26 mouse cellular contexts compared by ENCODE assay signal in genomic region chr14:103498199-103498598, GRCm38 (mm10). TPM values are rescaled to one million over a fixed set of nuclear protein-coding genes. Genes with fewer than 3 reads are reported as not detected.
DNase-seq lines count a peak whose midpoint lies in the region; ATAC-seq and TF ChIP-seq lines count a peak whose summit lies in the region.
"Had no signal": no experiment of that assay in that cellular context is flagged by ENCODE, and none has a peak within 500 bp of the region (broad histone marks: within the 10 kb centered on the region; RNA-seq: fewer than 3 reads in every experiment).

No protein-coding gene starts in this region.

- no peaks in the 10 kb centered on the region; the same call in 1 of the 2 replicates for H3K4me1 ChIP-seq in forebrain, embryonic 16.5 days (replicated peaks; ENCODE audit: control insufficient read depth, insufficient read depth, low read length)
- no peaks in the 10 kb centered on the region for H3K4me1 ChIP-seq in forebrain, embryonic 14.5 days (ENCODE audit: control insufficient read depth, insufficient read depth, low read length)
- H3K4me1 ChIP-seq in lung, embryonic 15.5 days, result peaks cover 6% of the 10 kb centered on the region; the same call in 1 of the 2 replicates
- peaks cover 11% of the 10 kb centered on the region for H3K4me1 ChIP-seq in midbrain, embryonic 11.5 days (ENCODE audit: control insufficient read depth, insufficient read depth, low read length)
- H3K4me1 ChIP-seq in midbrain, postnatal 0 days (ENCODE audit: insufficient read depth, low read length), result no peaks in the 10 kb centered on the region
- H3K4me1 ChIP-seq in midbrain, embryonic 13.5 days (replicated peaks), result peaks cover 16% of the 10 kb centered on the region
- peaks cover 6% of the 10 kb centered on the region; the same call in 1 of the 2 replicates for H3K4me1 ChIP-seq in midbrain, embryonic 15.5 days

- H3K9ac ChIP-seq in forebrain, embryonic 16.5 days (replicated peaks; ENCODE audit: low read depth, low read length), result no peak overlapping the region
- no peak overlapping the region for H3K9ac ChIP-seq in forebrain, embryonic 14.5 days (ENCODE audit: low read length)
- no peak overlapping the region for H3K9ac ChIP-seq in lung, embryonic 15.5 days
- no peak overlapping the region for H3K9ac ChIP-seq in midbrain, embryonic 11.5 days (ENCODE audit: low read length)
- H3K9ac ChIP-seq in midbrain, postnatal 0 days (replicated peaks; ENCODE audit: low read length, poor library complexity, severe bottlenecking), result no peak overlapping the region
- H3K9ac ChIP-seq in midbrain, embryonic 13.5 days (replicated peaks), result no peak overlapping the region
- no peak overlapping the region for H3K9ac ChIP-seq in midbrain, embryonic 15.5 days
- H3K9ac ChIP-seq: embryonic facial prominence, embryonic 13.5 days; embryonic facial prominence, embryonic 15.5 days; forebrain, embryonic 13.5 days had no signal

- no peak overlapping the region for H3K4me3 ChIP-seq in forebrain, embryonic 16.5 days (replicated peaks; ENCODE audit: low read length)
- no peak overlapping the region for H3K4me3 ChIP-seq in forebrain, embryonic 14.5 days (ENCODE audit: low read depth, low read length)
- H3K4me3 ChIP-seq in lung, embryonic 15.5 days, result no peak overlapping the region
- no peak overlapping the region for H3K4me3 ChIP-seq in midbrain, embryonic 11.5 days (ENCODE audit: low read depth, low read length)
- no peak overlapping the region for H3K4me3 ChIP-seq in midbrain, postnatal 0 days (ENCODE audit: low read depth, low read length)
- H3K4me3 ChIP-seq in midbrain, embryonic 13.5 days (replicated peaks), result no peak overlapping the region
- H3K4me3 ChIP-seq in midbrain, embryonic 15.5 days, result no peak overlapping the region
- H3K4me3 ChIP-seq: embryonic facial prominence, embryonic 13.5 days; embryonic facial prominence, embryonic 15.5 days; erythroblast, embryonic 14.5 days; forebrain, embryonic 10.5 days; forebrain, embryonic 13.5 days had no signal

- peak; percentile 6; the same call in 1 of the 2 replicates for ATAC-seq in forebrain, embryonic 16.5 days
- no peak; the same call in 1 of the 2 replicates for ATAC-seq in forebrain, embryonic 14.5 days
- ATAC-seq in lung, embryonic 15.5 days (ENCODE audit: borderline replicate concordance, extremely low read depth, low FRiP score, low TSS enrichment), result peak; percentile 35; the same call in 1 of the 2 replicates
- peak; percentile 63 for ATAC-seq in midbrain, embryonic 11.5 days (ENCODE audit: low FRiP score)
- no peak for ATAC-seq in midbrain, postnatal 0 days (ENCODE audit: low FRiP score)
- ATAC-seq in midbrain, embryonic 13.5 days, result 0 out of 2 replicates have a peak, but pooled peaks have one; percentile 34
- ATAC-seq in midbrain, embryonic 15.5 days (replicated peaks), result no peak
- ATAC-seq: forebrain, embryonic 13.5 days had no signal

- H3K9me3 ChIP-seq in forebrain, embryonic 16.5 days (ENCODE audit: control insufficient read depth, low read length), result no peaks in the 10 kb centered on the region
- no peaks in the 10 kb centered on the region for H3K9me3 ChIP-seq in forebrain, embryonic 14.5 days (replicated peaks; ENCODE audit: control insufficient read depth, low read length)
- no peaks in the 10 kb centered on the region for H3K9me3 ChIP-seq in lung, embryonic 15.5 days
- H3K9me3 ChIP-seq in midbrain, embryonic 11.5 days (ENCODE audit: control insufficient read depth, low read length), result no peaks in the 10 kb centered on the region; the same call in 1 of the 2 replicates
- peaks cover under 1% of the 10 kb centered on the region; the same call in 1 of the 2 replicates for H3K9me3 ChIP-seq in midbrain, postnatal 0 days (ENCODE audit: low read length)
- no peaks in the 10 kb centered on the region for H3K9me3 ChIP-seq in midbrain, embryonic 13.5 days
- H3K9me3 ChIP-seq in midbrain, embryonic 15.5 days, result 0 out of 2 replicates have a peak, but pooled peaks cover under 1% of the 10 kb centered on the region
- H3K9me3 ChIP-seq: embryonic facial prominence, embryonic 15.5 days had no signal

- no peaks in the 10 kb centered on the region for H3K36me3 ChIP-seq in forebrain, embryonic 16.5 days (ENCODE audit: control insufficient read depth, insufficient read depth)
- no peaks in the 10 kb centered on the region for H3K36me3 ChIP-seq in forebrain, embryonic 14.5 days (ENCODE audit: control insufficient read depth, insufficient read depth, low read length)
- H3K36me3 ChIP-seq in lung, embryonic 15.5 days, result no peaks in the 10 kb centered on the region
- no peaks in the 10 kb centered on the region for H3K36me3 ChIP-seq in midbrain, embryonic 11.5 days (ENCODE audit: control insufficient read depth, insufficient read depth, low read length)
- H3K36me3 ChIP-seq in midbrain, postnatal 0 days (ENCODE audit: insufficient read depth, low read length), result no peaks in the 10 kb centered on the region
- no peaks in the 10 kb centered on the region for H3K36me3 ChIP-seq in midbrain, embryonic 13.5 days
- H3K36me3 ChIP-seq in midbrain, embryonic 15.5 days (replicated peaks), result no peaks in the 10 kb centered on the region
- H3K36me3 ChIP-seq: embryonic facial prominence, embryonic 13.5 days; embryonic facial prominence, embryonic 15.5 days; forebrain, embryonic 10.5 days had no signal

- no peak overlapping the region for H3K4me2 ChIP-seq in forebrain, embryonic 16.5 days (ENCODE audit: low read length)
- no peak overlapping the region for H3K4me2 ChIP-seq in forebrain, embryonic 14.5 days (ENCODE audit: low read length)
- H3K4me2 ChIP-seq in lung, embryonic 15.5 days, result no peak overlapping the region
- H3K4me2 ChIP-seq in midbrain, embryonic 11.5 days, result no peak overlapping the region
- no peak overlapping the region for H3K4me2 ChIP-seq in midbrain, postnatal 0 days (ENCODE audit: low read depth, low read length, poor library complexity, severe bottlenecking)
- H3K4me2 ChIP-seq in midbrain, embryonic 13.5 days (replicated peaks), result no peak overlapping the region
- no peak overlapping the region for H3K4me2 ChIP-seq in midbrain, embryonic 15.5 days
- H3K4me2 ChIP-seq: embryonic facial prominence, embryonic 13.5 days; embryonic facial prominence, embryonic 15.5 days; forebrain, embryonic 13.5 days had no signal

- WGBS in forebrain, embryonic 16.5 days, result 56% methylated on average over 8 of the region's 8 CpGs
- WGBS in forebrain, embryonic 14.5 days, result 61% methylated on average over 8 of the region's 8 CpGs
- 57% methylated on average over 8 of the region's 8 CpGs for WGBS in lung, embryonic 15.5 days
- WGBS in midbrain, embryonic 11.5 days, result 41% methylated on average over 8 of the region's 8 CpGs
- WGBS in midbrain, postnatal 0 days, result 37% methylated on average over 8 of the region's 8 CpGs
- WGBS in midbrain, embryonic 13.5 days, result 45% methylated on average over 8 of the region's 8 CpGs
- WGBS in midbrain, embryonic 15.5 days, result 40% methylated on average over 8 of the region's 8 CpGs

- no peaks in the 10 kb centered on the region for H3K27me3 ChIP-seq in forebrain, embryonic 16.5 days (replicated peaks; ENCODE audit: control insufficient read depth, insufficient read depth, low read length)
- H3K27me3 ChIP-seq in forebrain, embryonic 14.5 days (replicated peaks; ENCODE audit: control insufficient read depth, insufficient read depth, low read length), result no peaks in the 10 kb centered on the region
- no peaks in the 10 kb centered on the region for H3K27me3 ChIP-seq in lung, embryonic 15.5 days
- H3K27me3 ChIP-seq in midbrain, embryonic 11.5 days (ENCODE audit: control insufficient read depth, insufficient read depth, low read length), result no peaks in the 10 kb centered on the region
- no peaks in the 10 kb centered on the region for H3K27me3 ChIP-seq in midbrain, postnatal 0 days (ENCODE audit: insufficient read depth, low read length)
- no peaks in the 10 kb centered on the region for H3K27me3 ChIP-seq in midbrain, embryonic 13.5 days
- no peaks in the 10 kb centered on the region for H3K27me3 ChIP-seq in midbrain, embryonic 15.5 days (replicated peaks)
- H3K27me3 ChIP-seq: embryonic facial prominence, embryonic 15.5 days; forebrain, embryonic 13.5 days had no signal

- no peak overlapping the region for H3K27ac ChIP-seq in forebrain, embryonic 16.5 days (ENCODE audit: low read length)
- H3K27ac ChIP-seq in forebrain, embryonic 14.5 days (ENCODE audit: low read depth, low read length), result no peak overlapping the region
- no peak overlapping the region for H3K27ac ChIP-seq in lung, embryonic 15.5 days
- H3K27ac ChIP-seq in midbrain, embryonic 11.5 days (ENCODE audit: low read depth, low read length), result no peak overlapping the region
- H3K27ac ChIP-seq in midbrain, postnatal 0 days (ENCODE audit: low read depth, low read length), result no peak overlapping the region
- H3K27ac ChIP-seq in midbrain, embryonic 13.5 days, result no peak overlapping the region
- no peak overlapping the region for H3K27ac ChIP-seq in midbrain, embryonic 15.5 days
- H3K27ac ChIP-seq: embryonic facial prominence, embryonic 13.5 days; embryonic facial prominence, embryonic 15.5 days; forebrain, embryonic 10.5 days; forebrain, embryonic 13.5 days had no signal

- no peak for DNase-seq in forebrain, embryonic 14.5 days (ENCODE audit: low spot score)
- DNase-seq in lung, postnatal 4 days, result no peak
- DNase-seq in midbrain, embryonic 11.5 days (ENCODE audit: low spot score, missing footprints), result peak; percentile 47
- no peak for DNase-seq in midbrain, postnatal 0 days (ENCODE audit: low spot score)
- DNase-seq: adrenal gland, adult 2 months; adrenal gland, postnatal 10 days; adrenal gland, postnatal 25 days; cerebellum, adult 11 months; cerebellum, adult 18-20 months; cerebellum, adult 8-10 months; cerebellum, adult 9-11 months; cerebellum, postnatal 14 days; cerebellum, postnatal 36 days; embryo, embryonic 11 days had no signal

- no peak for TF ChIP-seq CTCF in midbrain, postnatal 0 days (IDR thresholded peaks at IDR 0.05)

RNA-seq across cellular contexts. Expression of gene Scel, which starts 14.9 kb away (rescaled TPM):
- polyA plus RNA-seq in forebrain, embryonic 16.5 days (2015; fragmentation: Nextera tagmentation; extraction: Ambion mirVana), result 0.12 TPM in 1 of 2 replicates, not detected in the other
- 0.18 and 0.23 TPM in 2 replicates for polyA plus RNA-seq in forebrain, embryonic 14.5 days (2014; fragmentation: Nextera tagmentation; extraction: Ambion mirVana)
- polyA plus RNA-seq in lung, embryonic 15.5 days (2015; fragmentation: Nextera tagmentation; extraction: Ambion mirVana), result 0.89 and 1.5 TPM in 2 replicates
- 0.11 and 0.33 TPM in 2 replicates for polyA plus RNA-seq in midbrain, embryonic 11.5 days (2014; fragmentation: Nextera tagmentation; extraction: Ambion mirVana)
- total RNA-seq in midbrain, postnatal 0 days (2014; rRNA removed), result 0.33 TPM in 1 of 2 replicates, not detected in the other
- polyA plus RNA-seq in midbrain, postnatal 0 days (2015; fragmentation: Nextera tagmentation; extraction: Ambion mirVana), result 0.13 and 0.26 TPM in 2 replicates
- polyA plus RNA-seq in midbrain, embryonic 13.5 days (2015; fragmentation: Nextera tagmentation; extraction: Ambion mirVana), result 0.08 TPM in 1 of 2 replicates, not detected in the other
- polyA plus RNA-seq in midbrain, embryonic 15.5 days (2015; fragmentation: Nextera tagmentation; extraction: Ambion mirVana), result 0.14 and 0.19 TPM in 2 replicates
- total RNA-seq: adrenal gland, postnatal 10 days; common myeloid progenitor, adult 5-6 weeks; MEL had no signal
- polyA plus RNA-seq: C2C12; erythroblast, embryonic 14.5 days had no signal

Comparison
In these comparisons a context has a peak if more than half of its experiments do, and no peak if none do; other contexts are left out.
1. ATAC-seq: peak in forebrain, embryonic 16.5 days (single experiment), lung, embryonic 15.5 days (single experiment), midbrain, embryonic 11.5 days (single experiment) and midbrain, embryonic 13.5 days (single experiment); none in forebrain, embryonic 14.5 days (single experiment), midbrain, postnatal 0 days (single experiment) and midbrain, embryonic 15.5 days (single experiment).